Mouse (Mus musculus): ENCODE measurements around the gene Nab1.

GRCm38 (mm10) chr1:52498786-52499450, 1.6 kb downstream of the Nab1 start:
- TF ChIP-seq CTCF (IDR thresholded peaks at IDR 0.05; ENCODE audit: control insufficient read depth, insufficient read depth, low read length) (no peak), POLR2A (IDR thresholded peaks at IDR 0.05; ENCODE audit: borderline replicate concordance, control insufficient read depth, low read depth, low read length) (no peak)
